Mouse (Mus musculus) neural tube, embryonic 10.5 days (tissue): Measurements from ENCODE around the gene Gnptg.

ENCODE experiments used
- DNase-seq: peaks from one replicate; pipeline ENCODE4 v3.0.0-alpha.2; 2017; ENCODE audit warnings: low spot score; ENCODE audit errors: extremely low spot score

Gene Gnptg

GRCm38 (mm10) chr17:25239695-25240636 is at the start of gene Gnptg, which contains the start of gene Tsr3:
Gene Gnptg (minus strand): TSS chr17:25240124.
Gene Tsr3 (plus strand): TSS chr17:25240170.
- DNase-seq = peak; percentile 92

- peak; percentile 49 for DNase-seq
Measured at GRCm38 (mm10) chr17:25288842-25289241, 48.9 kb upstream of the Gnptg start.

- peak; percentile 61 for DNase-seq
Measured at GRCm38 (mm10) chr17:25285033-25285432, 45.1 kb upstream of the Gnptg start.

- no peak for DNase-seq
Measured at GRCm38 (mm10) chr17:25282133-25282532, 42.2 kb upstream of the Gnptg start.

GRCm38 (mm10) chr17:25275833-25276232 is 35.9 kb upstream of the Gnptg start:
- DNase-seq = no peak

- no peak for DNase-seq
Measured at GRCm38 (mm10) chr17:25274571-25275346, 34.8 kb upstream of the Gnptg start, which contains the start of gene Ube2i. Gene Ube2i (minus strand): TSS chr17:25274622.

GRCm38 (mm10) chr17:25273706-25274501 is 34.0 kb upstream of the Gnptg start:
- DNase-seq = peak; percentile 96

GRCm38 (mm10) chr17:25272951-25273705 is 33.2 kb upstream of the Gnptg start:
- peak; percentile 95 for DNase-seq

GRCm38 (mm10) chr17:25272326-25272725 is 32.4 kb upstream of the Gnptg start:
- no peak for DNase-seq

- DNase-seq = no peak
Measured at GRCm38 (mm10) chr17:25270795-25271335, 30.9 kb upstream of the Gnptg start.

- no peak for DNase-seq
Measured at GRCm38 (mm10) chr17:25264453-25264852, 24.5 kb upstream of the Gnptg start.

- DNase-seq = no peak
Measured at GRCm38 (mm10) chr17:25257804-25258261, 17.9 kb upstream of the Gnptg start.

- peak; percentile 54 for DNase-seq
Measured at GRCm38 (mm10) chr17:25256140-25256754, 16.3 kb upstream of the Gnptg start, which contains the start of gene Baiap3. Gene Baiap3 (minus strand): TSS chr17:25256364.

GRCm38 (mm10) chr17:25255110-25255509 is 15.2 kb upstream of the Gnptg start:
- no peak for DNase-seq

GRCm38 (mm10) chr17:25253760-25254159 is 13.8 kb upstream of the Gnptg start:
- no peak for DNase-seq

- no peak for DNase-seq
Measured at GRCm38 (mm10) chr17:25252643-25253042, 12.7 kb upstream of the Gnptg start.

GRCm38 (mm10) chr17:25250181-25250835 is 10.4 kb upstream of the Gnptg start:
- DNase-seq = no peak

- no peak for DNase-seq
Measured at GRCm38 (mm10) chr17:25248033-25248750, 8.3 kb upstream of the Gnptg start.
